Mouse (Mus musculus) kidney, postnatal 0 days (tissue): ENCODE data around the gene Eya4. TPM values are rescaled to one million over a fixed set of nuclear protein-coding genes. Genes with fewer than 3 reads are reported as not detected.

ENCODE experiments used
- ATAC-seq: fragments of 200-750 bp; cut with Nextera tagmentation; replicated peaks from 2 replicates; pipeline ENCODE4 v1.8.0; 2017; ENCODE audit warnings: low read depth, moderate number of reproducible peaks, moderate TSS enrichment, moderate library complexity; ENCODE audit not compliant: low FRiP score
- DNase-seq: peaks from one replicate; pipeline ENCODE4 v3.0.0-alpha.2; 2016; ENCODE audit warnings: low spot score
- H3K27ac ChIP-seq: fragments of 300-500 bp; sonication (generic); 2 replicates; pipeline ENCODE4 v1.5.1; 2014; ENCODE audit warnings: mild to moderate bottlenecking
- H3K27me3 ChIP-seq: fragments of 300-500 bp; sonication (generic); 2 replicates; pipeline ENCODE4 v1.6.1; 2014; ENCODE audit warnings: low read length, mixed read lengths; ENCODE audit not compliant: insufficient read depth
- H3K36me3 ChIP-seq: fragments of 300-500 bp; sonication (generic); 2 replicates; pipeline ENCODE4 v1.6.1; 2014; ENCODE audit warnings: low read length, mixed read lengths; ENCODE audit not compliant: insufficient read depth
- H3K4me1 ChIP-seq: fragments of 300-500 bp; sonication (generic); replicated peaks from 2 replicates; pipeline ENCODE4 v1.6.1; 2014; ENCODE audit warnings: antibody characterized with exemption, low read length, mixed read lengths; ENCODE audit not compliant: insufficient read depth
- H3K4me2 ChIP-seq: fragments of 300-500 bp; sonication (generic); 2 replicates; pipeline ENCODE4 v1.6.1; 2014; ENCODE audit warnings: mild to moderate bottlenecking, low read length, moderate library complexity, mixed read lengths
- H3K4me3 ChIP-seq: fragments of 300-500 bp; sonication (generic); replicated peaks from 2 replicates; pipeline ENCODE4 v1.5.1; 2014; ENCODE audit warnings: low read depth, low read length
- H3K9ac ChIP-seq: fragments of 300-500 bp; sonication (generic); 2 replicates; pipeline ENCODE4 v1.6.1; 2014; ENCODE audit warnings: low read depth, low read length
- H3K9me3 ChIP-seq: fragments of 300-500 bp; sonication (generic); replicated peaks from 2 replicates; pipeline ENCODE4 v1.6.1; 2016; ENCODE audit warnings: low read length, inconsistent platforms, mixed read lengths
- CTCF ChIP-seq: IDR thresholded peaks from 2 replicates; pipeline ENCODE4 v1.5.1; 2016; ENCODE audit warnings: antibody characterized with exemption, low read depth, mild to moderate bottlenecking, moderate library complexity
- WGBS: fragments of 180-500 bp; shearing (Covaris S2); extraction: QIAGEN DNeasy Blood & Tissue Kit; methylation state at CpG from one replicate; pipeline ENCODE4 v1.1.7; 2014; 5-methylcytosine and 5-hydroxymethylcytosine counted together
- polyA plus RNA-seq: library from polyadenylated mRNA; unstranded; fragments of >200 nt; fragmentation: Nextera tagmentation; extraction: Ambion mirVana; gene quantifications from 2 replicates; pipeline ENCODE4 v1.2.1, GENCODE M21; 2015

The Eya4 gene
- polyA plus RNA-seq, 1 experiment from 2014 or later, result 4.8 TPM

- Histone ChIP-seq H3K4me1 (no peaks in the 10 kb centered on the region), H3K4me3 (no peak overlapping the region), H3K4me2 (no peak overlapping the region), H3K36me3 (no peaks in the 10 kb centered on the region), H3K27me3 (no peaks in the 10 kb centered on the region), H3K9me3 (no peaks in the 10 kb centered on the region), H3K27ac (no peak overlapping the region), H3K9ac (no peak overlapping the region)
- ATAC-seq (no peak), DNase-seq (no peak)
- WGBS, result 20% methylated on average over 3 of the region's 3 CpGs
- no peak for TF ChIP-seq CTCF
Observed at GRCm38 (mm10) chr10:23088764-23089163, 261.8 kb downstream of the Eya4 start.

DNA sequence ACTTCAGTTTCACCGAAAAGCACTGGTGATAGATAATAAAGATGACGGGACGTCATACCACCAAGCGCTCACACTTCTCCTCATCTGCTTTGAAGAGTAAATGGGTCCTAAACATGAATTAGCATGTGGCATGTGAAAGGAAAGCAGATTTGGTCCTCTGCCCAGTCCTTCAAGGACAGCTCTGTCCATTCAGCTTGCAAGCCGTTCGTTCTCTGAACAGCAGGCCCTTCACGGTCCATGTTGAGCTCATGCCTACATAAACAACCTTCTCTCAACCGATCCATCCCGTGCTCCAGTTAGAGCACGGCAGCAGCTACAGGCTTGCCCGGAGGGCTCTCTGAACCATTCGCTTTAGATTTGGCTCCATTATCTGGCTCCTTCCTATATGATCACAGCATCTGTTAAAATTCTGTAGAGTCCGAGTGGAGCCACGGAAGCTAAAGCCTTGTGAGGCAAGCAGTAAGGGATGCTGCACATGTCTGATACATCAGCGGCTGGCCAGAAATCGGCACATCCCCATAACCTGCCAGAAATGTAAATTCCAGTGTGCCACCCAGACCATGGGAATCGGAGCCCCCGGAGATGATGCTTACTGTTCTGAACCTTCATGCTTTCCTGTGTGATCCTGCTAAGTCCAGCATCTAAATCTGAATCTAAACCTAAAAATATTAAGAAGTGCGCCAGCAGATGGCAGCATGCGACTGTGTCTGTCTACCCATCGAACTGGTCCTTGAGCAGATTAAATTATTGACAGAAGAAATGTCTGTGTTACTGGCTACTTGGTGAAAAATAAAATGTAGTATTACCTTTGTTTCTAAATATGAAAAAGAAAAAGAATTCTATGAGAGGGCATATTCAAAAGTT, 264.0 kb downstream of the Eya4 start:
- peak; percentile 84 for DNase-seq
- H3K4me1 ChIP-seq, result no peaks in the 10 kb centered on the region
- H3K9me3 ChIP-seq, result no peaks in the 10 kb centered on the region
- no peaks in the 10 kb centered on the region for H3K36me3 ChIP-seq
- no peak for ATAC-seq
- no peaks in the 10 kb centered on the region for H3K27me3 ChIP-seq
- H3K4me3 ChIP-seq, result no peak overlapping the region
- WGBS, result 62% methylated on average over 21 of the region's 21 CpGs
- no peak overlapping the region for H3K27ac ChIP-seq
- TF ChIP-seq CTCF, result peak; percentile 78
- peak overlapping the region; percentile 15; the same call in 1 of the 2 replicates for H3K4me2 ChIP-seq
- no peak overlapping the region for H3K9ac ChIP-seq

DNA sequence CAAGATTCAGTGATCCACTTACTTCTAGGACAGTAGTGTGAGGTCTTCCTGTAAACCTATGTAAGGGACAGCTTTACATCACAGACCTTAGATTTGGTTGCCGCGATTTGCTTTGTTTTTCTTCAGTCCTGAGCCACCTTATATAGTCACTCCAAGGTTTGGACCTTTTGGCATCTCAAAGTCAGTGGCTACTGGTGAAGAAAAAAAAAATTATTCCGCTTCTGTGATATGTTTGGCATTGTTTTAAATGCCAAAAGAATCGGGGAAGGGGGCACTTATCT, 269.1 kb downstream of the Eya4 start:
- no peak overlapping the region for H3K4me3 ChIP-seq
- TF ChIP-seq CTCF, result no peak
- no peak overlapping the region for H3K27ac ChIP-seq
- 21% methylated on average over 4 of the region's 4 CpGs for WGBS
- no peak overlapping the region for H3K4me2 ChIP-seq
- no peaks in the 10 kb centered on the region; the same call in 1 of the 2 replicates for H3K4me1 ChIP-seq
- no peaks in the 10 kb centered on the region for H3K9me3 ChIP-seq
- no peaks in the 10 kb centered on the region for H3K27me3 ChIP-seq
- no peaks in the 10 kb centered on the region for H3K36me3 ChIP-seq
- H3K9ac ChIP-seq, result no peak overlapping the region
- no peak for DNase-seq
- peak; percentile 40; the same call in 1 of the 2 replicates for ATAC-seq

GRCm38 (mm10) chr10:23080749-23081547, 269.6 kb downstream of the Eya4 start:
- Histone ChIP-seq H3K36me3 (no peaks in the 10 kb centered on the region), H3K9me3 (no peaks in the 10 kb centered on the region), H3K4me1 (no peaks in the 10 kb centered on the region; the same call in 1 of the 2 replicates), H3K9ac (no peak overlapping the region), H3K4me3 (no peak overlapping the region), H3K4me2 (peak overlapping the region; percentile 37; the same call in 1 of the 2 replicates), H3K27me3 (no peaks in the 10 kb centered on the region), H3K27ac (peak overlapping the region; percentile 58)
- ATAC-seq (no peak), DNase-seq (peak; percentile 94)
- TF ChIP-seq CTCF, result peak; percentile 99
- 30% methylated on average over 24 of the region's 24 CpGs for WGBS

DNA sequence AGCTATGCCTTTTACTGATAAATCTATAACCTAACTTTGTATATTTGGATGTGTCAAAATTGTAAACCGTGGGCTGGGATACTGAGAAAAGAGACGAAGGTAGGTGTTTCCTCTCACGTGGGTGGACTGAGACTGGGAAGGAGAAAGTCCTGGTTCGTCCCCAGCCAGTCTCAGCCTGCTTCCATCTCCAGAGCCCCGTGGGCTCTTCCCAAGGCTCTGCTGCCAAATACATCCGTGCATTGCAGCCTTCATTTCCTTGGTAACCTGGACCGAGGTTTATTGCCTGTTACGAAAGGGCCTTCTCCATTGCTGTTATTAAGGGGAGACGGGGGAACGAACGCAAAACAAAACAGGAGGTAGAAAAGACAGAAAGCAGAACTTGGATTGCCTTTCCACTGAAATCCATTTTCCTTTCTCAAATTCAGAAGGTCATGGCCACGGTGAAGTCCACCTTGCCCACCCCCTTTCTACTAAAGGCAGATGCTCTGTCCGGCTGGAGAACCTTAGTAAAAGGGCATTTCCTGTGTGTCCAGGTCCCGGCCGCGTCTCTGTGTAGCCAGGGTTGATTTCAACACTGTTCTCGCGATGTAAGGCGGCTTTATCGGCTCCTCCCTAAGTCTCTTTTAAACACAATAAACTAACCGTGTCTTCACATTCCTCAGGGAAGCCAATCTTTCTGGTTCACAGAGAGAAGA, 273.7 kb downstream of the Eya4 start:
- peak overlapping the region; percentile 55 for H3K4me2 ChIP-seq
- peak; percentile 88 for DNase-seq
- peak overlapping the region; percentile 30 for H3K4me3 ChIP-seq
- no peaks in the 10 kb centered on the region for H3K27me3 ChIP-seq
- no peaks in the 10 kb centered on the region for H3K9me3 ChIP-seq
- no peaks in the 10 kb centered on the region for H3K36me3 ChIP-seq
- WGBS, result 18% methylated on average over 21 of the region's 21 CpGs
- H3K27ac ChIP-seq, result peak overlapping the region; percentile 58
- no peaks in the 10 kb centered on the region; the same call in 1 of the 2 replicates for H3K4me1 ChIP-seq
- no peak; the same call in 1 of the 2 replicates for ATAC-seq
- TF ChIP-seq CTCF, result no peak
- peak overlapping the region; percentile 55 for H3K9ac ChIP-seq

GRCm38 (mm10) chr10:23073431-23073830, 277.2 kb downstream of the Eya4 start:
- Histone ChIP-seq H3K27ac (no peak overlapping the region), H3K9me3 (no peaks in the 10 kb centered on the region), H3K4me3 (no peak overlapping the region), H3K4me2 (no peak overlapping the region), H3K9ac (no peak overlapping the region), H3K27me3 (no peaks in the 10 kb centered on the region), H3K4me1 (no peaks in the 10 kb centered on the region; the same call in 1 of the 2 replicates), H3K36me3 (no peaks in the 10 kb centered on the region)
- TF ChIP-seq CTCF, result no peak
- 58% methylated on average over 2 of the region's 2 CpGs for WGBS
- DNase-seq (no peak), ATAC-seq (no peak)
